Mouse (Mus musculus) CH12.LX (cell line): Measurements from ENCODE around the gene Dnaja1.

ENCODE experiments used
- CHD2 ChIP-seq: IDR thresholded peaks from 2 replicates; pipeline ENCODE4 v1.6.1; 2011; ENCODE audit warnings: low read length, improper control_type of control experiment
- CTCF ChIP-seq, 2 experiments: IDR thresholded peaks in 1 of 2; conservative IDR thresholded peaks in 1 of 2; 2 replicates each; pipeline ENCODE4 v1.5.1; 2011 to 2012; ENCODE audit warnings: low read depth in 2 of 2, low read length in 2 of 2, improper control_type of control experiment in 1 of 2, inconsistent platforms in 1 of 2, mild to moderate bottlenecking in 1 of 2, moderate library complexity in 1 of 2
- EP300 ChIP-seq: IDR thresholded peaks from 2 replicates; pipeline ENCODE4 v1.6.1; 2011; ENCODE audit warnings: low read length, improper control_type of control experiment
- GABPA ChIP-seq: IDR thresholded peaks from 2 replicates; pipeline ENCODE4 v1.6.1; 2012; ENCODE audit warnings: low read depth, low read length, improper control_type of control experiment, inconsistent platforms; ENCODE audit not compliant: insufficient replicate concordance
- JUND ChIP-seq: conservative IDR thresholded peaks from 2 replicates; pipeline ENCODE4 v1.6.1; 2011; ENCODE audit warnings: low read depth, low read length, improper control_type of control experiment
- MAFK ChIP-seq: IDR thresholded peaks from 2 replicates; pipeline ENCODE4 v1.6.1; 2011; ENCODE audit warnings: low read length, improper control_type of control experiment; ENCODE audit not compliant: insufficient replicate concordance
- NRF1 ChIP-seq: IDR thresholded peaks from 2 replicates; pipeline ENCODE4 v1.6.1; 2014; ENCODE audit warnings: low read depth, mild to moderate bottlenecking, inconsistent platforms, low read length, improper control_type of control experiment, moderate library complexity
- POLR2A ChIP-seq: IDR thresholded peaks from 2 replicates; pipeline ENCODE4 v1.6.1; 2011; ENCODE audit warnings: low read depth, mild to moderate bottlenecking, improper control_type of control experiment, low read length
- SMC3 ChIP-seq: IDR thresholded peaks from 2 replicates; pipeline ENCODE4 v1.6.1; 2011; ENCODE audit warnings: low read depth, low read length, improper control_type of control experiment
- TBP ChIP-seq: conservative IDR thresholded peaks from 2 replicates; pipeline ENCODE4 v1.6.1; 2011; ENCODE audit warnings: low read depth, low read length, improper control_type of control experiment
- USF2 ChIP-seq: conservative IDR thresholded peaks from 2 replicates; pipeline ENCODE4 v1.6.1; 2011; ENCODE audit warnings: low read depth, low read length, improper control_type of control experiment
- ZC3H11A ChIP-seq: IDR thresholded peaks from 2 replicates; pipeline ENCODE4 v1.6.1; 2012; ENCODE audit warnings: low read depth, mild to moderate bottlenecking, inconsistent platforms, low read length, improper control_type of control experiment
- ZMIZ1 ChIP-seq: IDR thresholded peaks from 2 replicates; pipeline ENCODE4 v1.6.1; 2012; ENCODE audit warnings: low read depth, mild to moderate bottlenecking, inconsistent platforms, low read length, improper control_type of control experiment

- TF ChIP-seq ZC3H11A (no peak), POLR2A (0 out of 2 replicates have a peak, but pooled peaks have one; percentile 19), CTCF (conservative IDR thresholded peaks at IDR 0.05 in 1 of 2, IDR thresholded peaks at IDR 0.05 in 1 of 2; ENCODE audit: low read depth in 2 of 2, low read length in 2 of 2) (no peak; a peak in 1 of 4 replicates), EP300 (peak; percentile 41; the same call in 1 of the 2 replicates), ZMIZ1 (no peak), SMC3 (no peak), TBP (no peak), JUND (peak; percentile 42; the same call in 1 of the 2 replicates), MAFK (no peak), CHD2 (no peak), USF2 (no peak), NRF1 (no peak), GABPA (no peak)
These were observed 39.6 kb upstream of the Dnaja1 start for GRCm38 (mm10) chr4:40682359-40682758.
